Comparison of ENCODE assay signal across 16 mouse cellular contexts in the genomic region with DNA sequence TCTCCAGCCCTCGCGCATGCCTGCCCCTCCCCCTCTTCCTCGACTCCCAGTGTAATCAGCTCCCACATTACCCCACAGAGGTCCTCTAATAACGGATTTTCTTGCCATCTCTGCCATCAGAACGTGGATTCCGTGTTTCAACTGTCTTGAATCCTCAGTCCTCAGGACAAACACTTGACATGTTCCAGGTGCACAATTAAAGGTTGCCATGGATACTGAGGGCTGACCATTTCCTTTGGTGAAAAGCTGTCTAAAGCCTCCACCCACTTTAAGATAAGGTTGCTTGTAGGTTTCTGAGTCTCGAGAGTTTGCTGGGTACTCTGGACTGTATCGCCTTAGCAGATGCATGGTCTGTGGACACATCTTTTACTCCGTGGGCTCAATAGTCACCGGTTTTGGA. TPM values are rescaled to one million over a fixed set of nuclear protein-coding genes. Genes with fewer than 3 reads are reported as not detected.
"Had no signal": no experiment of that assay in that cellular context is flagged by ENCODE, and none has a peak within 500 bp of the region (broad histone marks: within the 10 kb centered on the region; RNA-seq: fewer than 3 reads in every experiment).

No protein-coding gene starts in this region.

- H3K27me3 ChIP-seq: kidney, embryonic 15.5 days; midbrain, embryonic 13.5 days; neural tube, embryonic 13.5 days had no signal

- H3K36me3 ChIP-seq: kidney, embryonic 15.5 days; liver, embryonic 13.5 days; midbrain, embryonic 10.5 days; midbrain, embryonic 13.5 days; neural tube, embryonic 13.5 days had no signal

- H3K4me2 ChIP-seq: kidney, embryonic 15.5 days; liver, embryonic 13.5 days; midbrain, embryonic 13.5 days; neural tube, embryonic 13.5 days had no signal

- H3K9ac ChIP-seq: kidney, embryonic 15.5 days; liver, embryonic 13.5 days; midbrain, embryonic 13.5 days; neural tube, embryonic 13.5 days had no signal

- H3K27ac ChIP-seq: kidney, embryonic 15.5 days; left cerebral cortex, adult 2 months; liver, embryonic 13.5 days; macrophage; midbrain, embryonic 10.5 days; midbrain, embryonic 13.5 days; neural tube, embryonic 13.5 days had no signal

- H3K4me3 ChIP-seq: kidney, embryonic 15.5 days; left cerebral cortex, adult 2 months; liver, embryonic 13.5 days; midbrain, embryonic 10.5 days; midbrain, embryonic 13.5 days; myocyte; neural tube, embryonic 13.5 days had no signal

- H3K9me3 ChIP-seq: kidney, embryonic 15.5 days; liver, embryonic 13.5 days; neural tube, embryonic 13.5 days had no signal

- DNase-seq: kidney, postnatal 10 days; kidney, postnatal 36 days; layer of hippocampus, postnatal 36 days; liver, embryonic 13.5 days; lung, adult 2 months; thymus, adult 18-20 months; thymus, postnatal 36 days had no signal

RNA-seq across cellular contexts. Expression of a gene that starts 13.9 kb away (rescaled TPM):
- total RNA-seq: layer of hippocampus, postnatal 36 days; left cerebral cortex, adult 2 months; left cerebral cortex, postnatal 36 days; liver, adult 2 months had no signal
